Mouse (Mus musculus) liver, embryonic 12.5 days (tissue): ENCODE results near the gene Them7. TPM values are rescaled to one million over a fixed set of nuclear protein-coding genes. Genes with fewer than 3 reads are reported as not detected.
A peak's percentile ranks its signal among the peaks of the same experiment; 100 is the strongest.

Experiments used
- ATAC-seq: fragments of 200-750 bp; cut with Nextera tagmentation; 2 replicates; pipeline ENCODE4 v1.8.0; 2017; ENCODE audit warnings: moderate number of reproducible peaks, mild to moderate bottlenecking, moderate library complexity
- H3K27ac ChIP-seq: fragments of 300-500 bp; sonication (generic); 2 replicates; pipeline ENCODE4 v1.5.1; 2016; ENCODE audit warnings: mild to moderate bottlenecking
- H3K27me3 ChIP-seq: fragments of 300-500 bp; sonication (generic); replicated peaks from 2 replicates; pipeline ENCODE4 v1.6.1; 2016; ENCODE audit warnings: mild to moderate bottlenecking, moderate library complexity
- H3K36me3 ChIP-seq: fragments of 300-500 bp; sonication (generic); 2 replicates; pipeline ENCODE4 v1.6.1; 2016; ENCODE audit warnings: mild to moderate bottlenecking, moderate library complexity
- H3K4me1 ChIP-seq: fragments of 300-500 bp; sonication (generic); 2 replicates; pipeline ENCODE4 v1.6.1; 2016
- H3K4me2 ChIP-seq: fragments of 300-500 bp; sonication (generic); 2 replicates; pipeline ENCODE4 v1.6.1; 2016; ENCODE audit warnings: mild to moderate bottlenecking, moderate library complexity
- H3K4me3 ChIP-seq: fragments of 300-500 bp; sonication (generic); 2 replicates; pipeline ENCODE4 v1.5.1; 2016; ENCODE audit warnings: mild to moderate bottlenecking, moderate library complexity
- H3K9ac ChIP-seq: fragments of 300-500 bp; sonication (generic); 2 replicates; pipeline ENCODE4 v1.6.1; 2016; ENCODE audit warnings: mild to moderate bottlenecking, moderate library complexity
- H3K9me3 ChIP-seq: fragments of 300-500 bp; sonication (generic); replicated peaks from 2 replicates; pipeline ENCODE4 v1.6.1; 2016; ENCODE audit warnings: mild to moderate bottlenecking, moderate library complexity
- WGBS: fragments of 180-500 bp; shearing (Covaris S2); methylation state at CpG from one replicate; pipeline ENCODE4 v1.1.7; 2016; ENCODE audit not compliant: insufficient replicate concordance; 5-methylcytosine and 5-hydroxymethylcytosine counted together
- polyA plus RNA-seq: library from polyadenylated mRNA; unstranded; fragments of >200 nt; fragmentation: Nextera tagmentation; extraction: Ambion mirVana; gene quantifications from 2 replicates; pipeline ENCODE4 v1.2.1, GENCODE M21; 2016

Them7 gene
- polyA plus RNA-seq, result 0.49 and 1.1 TPM in 2 replicates

DNA sequence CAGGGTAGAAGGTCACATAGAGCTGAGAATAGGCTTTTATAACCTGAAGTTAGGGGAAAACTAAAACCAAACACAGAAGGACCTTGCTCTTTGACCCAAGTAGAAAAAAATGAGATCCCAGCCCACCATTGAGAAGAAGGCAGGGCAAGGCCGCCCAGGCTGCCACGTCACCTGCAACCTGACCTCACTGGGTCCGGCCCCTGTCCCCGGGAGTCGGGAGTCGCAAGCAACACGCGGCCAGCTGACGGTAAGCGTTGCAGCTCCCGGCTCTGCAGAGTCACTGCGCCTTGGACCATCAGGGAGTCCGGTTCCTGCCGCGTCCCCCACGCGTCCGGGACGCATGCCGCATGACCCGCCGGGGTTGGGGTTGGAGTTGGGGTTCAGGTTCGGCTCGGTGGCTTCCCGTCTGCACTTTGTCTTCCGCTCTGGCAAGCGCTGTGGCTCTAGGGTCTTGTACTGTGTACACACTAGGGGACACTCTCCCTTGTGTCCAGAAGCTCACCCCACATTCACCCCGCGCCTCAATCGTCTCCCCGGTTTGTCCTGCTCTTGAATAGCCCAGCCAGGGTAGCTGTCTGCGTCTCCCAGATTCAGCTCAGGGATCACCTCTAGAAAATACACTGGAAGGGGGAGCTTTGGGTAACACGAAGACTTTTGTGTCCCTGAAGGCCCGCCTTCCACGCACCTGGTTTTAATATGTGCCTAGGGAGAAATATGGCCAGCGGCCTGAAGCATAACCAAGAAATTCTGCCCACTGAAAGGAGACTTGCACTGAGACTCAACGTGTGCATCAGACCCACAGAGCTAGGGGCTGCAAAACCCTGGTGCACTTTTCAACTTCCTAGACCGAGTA is at the start of gene Them7:
Them7 (plus strand) TSS at position 187 of the 853 bp plus-strand sequence.
- H3K4me3 ChIP-seq, result peak within 1 kb of the TSS; percentile 42
- H3K9ac ChIP-seq, result no peak within 1 kb of the TSS
- peaks cover 42% of the 10 kb centered on the region for H3K27me3 ChIP-seq
- H3K36me3 ChIP-seq, result no peaks in the 10 kb centered on the region
- no peak within 1 kb of the TSS for H3K27ac ChIP-seq
- peak; percentile 75 for ATAC-seq
- no peaks in the 10 kb centered on the region for H3K9me3 ChIP-seq
- peak within 1 kb of the TSS; percentile 55 for H3K4me2 ChIP-seq
- WGBS, result 3% methylated on average over 38 of the region's 38 CpGs
- H3K4me1 ChIP-seq, result peaks cover 8% of the 10 kb centered on the region; the same call in 1 of the 2 replicates

DNA sequence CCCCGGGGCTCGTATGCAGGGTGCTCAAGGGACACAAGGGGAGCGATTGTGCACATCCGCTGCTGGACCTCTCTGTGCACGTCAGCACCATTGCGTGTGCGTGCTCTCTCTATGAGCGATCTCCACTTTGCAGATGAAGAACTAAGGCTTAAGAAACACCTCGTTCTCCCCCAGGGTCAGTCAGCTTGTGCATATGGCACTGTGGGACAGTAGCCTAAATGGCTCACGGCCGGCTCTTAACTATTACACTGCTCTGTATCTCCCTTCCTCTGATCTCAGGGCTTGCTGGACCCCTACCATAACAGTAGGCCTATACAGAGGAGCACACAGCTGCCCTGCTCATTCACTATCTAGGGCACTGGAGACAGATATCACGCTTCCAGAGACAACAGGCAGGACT is 45.2 kb upstream of the Them7 start:
- no peak overlapping the region for H3K9ac ChIP-seq
- H3K27me3 ChIP-seq, result no peaks in the 10 kb centered on the region
- H3K4me2 ChIP-seq, result no peak overlapping the region
- H3K27ac ChIP-seq, result no peak overlapping the region
- WGBS, result 74% methylated on average over 12 of the region's 12 CpGs
- no peaks in the 10 kb centered on the region for H3K9me3 ChIP-seq
- ATAC-seq, result no peak
- H3K4me3 ChIP-seq, result no peak overlapping the region
- H3K4me1 ChIP-seq, result no peaks in the 10 kb centered on the region
- H3K36me3 ChIP-seq, result no peaks in the 10 kb centered on the region

DNA sequence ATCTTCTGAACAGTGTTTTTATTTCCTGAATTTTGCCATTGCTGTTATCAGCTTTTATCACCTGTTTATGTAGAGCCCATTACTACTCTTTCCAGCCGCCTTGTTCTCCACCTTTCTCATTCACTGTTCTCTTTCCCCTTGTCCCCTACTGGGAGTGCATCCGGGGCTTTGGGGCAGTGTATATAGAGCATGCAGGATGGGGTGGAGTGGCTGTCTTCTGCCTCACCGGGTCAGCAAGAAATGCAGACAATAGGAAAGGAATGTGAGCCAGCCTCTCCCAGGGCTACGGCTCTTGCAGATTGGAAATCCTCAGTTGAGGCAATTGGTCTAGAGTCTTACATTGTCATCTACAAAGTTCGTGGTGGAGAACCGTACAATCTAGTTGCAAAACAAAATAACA is 41.6 kb upstream of the Them7 start:
- H3K4me1 ChIP-seq, result no peaks in the 10 kb centered on the region
- H3K27me3 ChIP-seq, result no peaks in the 10 kb centered on the region
- ATAC-seq, result no peak
- no peak overlapping the region for H3K9ac ChIP-seq
- no peak overlapping the region for H3K27ac ChIP-seq
- no peak overlapping the region for H3K4me3 ChIP-seq
- H3K9me3 ChIP-seq, result no peaks in the 10 kb centered on the region
- WGBS, result 40% methylated on average over 6 of the region's 6 CpGs
- no peaks in the 10 kb centered on the region for H3K36me3 ChIP-seq
- no peak overlapping the region for H3K4me2 ChIP-seq

DNA sequence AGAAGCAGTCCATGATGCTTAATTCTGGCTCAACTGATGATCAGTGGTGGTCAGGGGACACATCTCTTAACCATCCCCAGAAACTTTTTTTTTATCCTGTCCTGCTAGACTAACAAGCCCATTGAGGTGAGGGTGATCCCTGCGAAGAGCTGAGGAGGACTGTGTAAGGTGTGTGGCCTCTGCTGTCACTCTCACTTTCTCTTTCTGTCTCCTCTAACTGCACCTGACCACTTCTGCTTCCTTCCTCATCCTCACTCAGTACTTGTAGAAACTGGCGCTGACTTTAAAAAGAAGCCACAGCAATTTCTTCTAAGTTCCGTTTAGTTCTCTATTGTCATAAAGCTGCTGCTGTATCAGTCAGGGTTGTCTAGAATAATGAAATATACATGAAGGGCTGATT is 39.0 kb upstream of the Them7 start:
- H3K27ac ChIP-seq, result no peak overlapping the region
- H3K4me1 ChIP-seq, result no peaks in the 10 kb centered on the region
- H3K4me2 ChIP-seq, result no peak overlapping the region
- no peak for ATAC-seq
- H3K27me3 ChIP-seq, result no peaks in the 10 kb centered on the region
- H3K9ac ChIP-seq, result no peak overlapping the region
- H3K9me3 ChIP-seq, result no peaks in the 10 kb centered on the region
- no peaks in the 10 kb centered on the region for H3K36me3 ChIP-seq
- H3K4me3 ChIP-seq, result no peak overlapping the region
- 54% methylated on average over 3 of the region's 3 CpGs for WGBS

DNA sequence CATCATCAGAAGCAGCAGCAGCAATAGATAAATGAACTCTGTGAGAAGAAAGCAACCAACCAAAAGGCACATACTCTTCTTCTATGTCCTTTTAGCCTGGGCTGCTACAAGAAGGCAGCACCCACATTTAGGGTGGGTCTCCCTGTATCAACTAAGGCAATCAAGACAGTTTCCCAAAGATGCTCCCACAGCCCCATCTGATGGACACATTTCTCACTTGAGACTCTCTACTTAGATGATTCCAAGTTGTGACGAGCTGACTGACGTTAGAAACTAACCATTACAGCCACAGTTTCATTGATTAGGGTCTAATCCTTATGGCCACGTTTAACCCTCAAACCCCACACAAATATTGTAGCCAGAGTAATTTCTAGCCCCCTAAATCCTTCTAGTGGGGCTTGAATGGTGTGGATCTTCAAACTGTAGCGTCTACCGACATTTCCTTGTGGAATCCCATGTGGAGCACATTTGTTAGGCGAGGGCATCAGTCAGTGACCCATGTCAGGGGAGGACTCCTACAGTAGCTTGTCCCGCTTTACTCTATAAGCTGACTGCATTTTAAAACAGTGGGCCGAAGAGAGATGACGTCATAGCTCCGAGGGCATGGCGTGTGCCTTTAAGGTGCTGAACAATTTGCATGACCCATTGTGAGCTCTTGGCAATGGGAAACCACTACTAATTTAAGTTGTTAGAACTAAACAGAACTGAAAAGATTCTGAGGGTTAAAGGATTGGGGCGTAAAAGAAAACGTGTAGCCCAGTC is 38.2 kb upstream of the Them7 start:
- Histone ChIP-seq H3K4me1 (no peaks in the 10 kb centered on the region), H3K4me3 (no peak overlapping the region)
- WGBS, result 64% methylated on average over 13 of the region's 13 CpGs

DNA sequence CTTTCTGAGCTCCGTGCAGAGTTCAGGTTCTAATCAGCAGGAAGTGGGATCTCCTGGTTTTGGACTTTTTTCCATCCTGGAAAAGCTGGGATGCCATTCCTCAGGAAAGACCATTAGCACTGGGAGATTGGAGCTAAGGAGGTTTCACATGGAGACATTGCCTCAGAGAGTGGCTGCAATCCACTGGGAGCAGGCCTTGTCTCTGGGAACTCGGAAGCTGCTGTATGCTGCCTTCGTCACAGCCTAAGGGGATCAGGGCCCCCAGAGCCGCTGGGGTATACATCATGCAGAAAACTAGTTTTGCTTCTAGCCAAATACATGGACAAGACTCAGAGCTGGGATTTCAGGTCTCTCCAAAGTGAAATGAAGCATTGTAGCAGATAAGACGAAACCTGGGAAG is 37.5 kb upstream of the Them7 start:
- no peaks in the 10 kb centered on the region for H3K36me3 ChIP-seq
- 63% methylated on average over 5 of the region's 5 CpGs for WGBS
- H3K27ac ChIP-seq, result no peak overlapping the region
- H3K4me2 ChIP-seq, result no peak overlapping the region
- no peaks in the 10 kb centered on the region for H3K27me3 ChIP-seq
- H3K4me3 ChIP-seq, result no peak overlapping the region
- H3K9ac ChIP-seq, result no peak overlapping the region
- no peaks in the 10 kb centered on the region for H3K9me3 ChIP-seq
- no peaks in the 10 kb centered on the region for H3K4me1 ChIP-seq
- ATAC-seq, result no peak

More for the DNA sequence above, 38.2 kb upstream of the Them7 start:
- Histone ChIP-seq H3K27me3 (no peaks in the 10 kb centered on the region), H3K9me3 (no peaks in the 10 kb centered on the region), H3K27ac (no peak overlapping the region), H3K4me2 (no peak overlapping the region), H3K9ac (no peak overlapping the region), H3K36me3 (no peaks in the 10 kb centered on the region)
- ATAC-seq, result no peak

DNA sequence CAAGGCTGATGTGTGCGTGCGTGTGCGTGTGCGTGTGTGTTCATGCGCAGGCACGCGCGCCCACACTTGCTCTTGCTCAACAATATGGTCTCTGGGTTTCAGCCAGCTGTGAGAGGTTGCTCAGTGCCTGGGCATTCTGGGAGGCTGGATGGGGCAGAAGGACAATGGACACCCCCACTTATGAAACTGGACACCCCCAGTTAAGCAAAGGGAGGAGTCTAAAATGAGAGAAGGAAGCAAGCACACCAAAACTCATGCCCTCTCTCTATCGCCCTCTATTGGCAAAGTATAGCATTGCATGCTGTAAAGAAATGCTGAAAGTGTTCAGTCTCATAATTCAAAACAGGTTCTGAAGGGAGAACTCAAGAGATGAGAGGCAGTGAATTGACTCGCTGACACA is 35.9 kb upstream of the Them7 start:
- 74% methylated on average over 10 of the region's 10 CpGs for WGBS
- H3K27ac ChIP-seq, result no peak overlapping the region
- ATAC-seq, result no peak
- no peak overlapping the region for H3K4me2 ChIP-seq
- no peak overlapping the region for H3K9ac ChIP-seq
- no peaks in the 10 kb centered on the region for H3K9me3 ChIP-seq
- no peaks in the 10 kb centered on the region for H3K4me1 ChIP-seq
- H3K36me3 ChIP-seq, result no peaks in the 10 kb centered on the region
- no peaks in the 10 kb centered on the region for H3K27me3 ChIP-seq
- no peak overlapping the region for H3K4me3 ChIP-seq

DNA sequence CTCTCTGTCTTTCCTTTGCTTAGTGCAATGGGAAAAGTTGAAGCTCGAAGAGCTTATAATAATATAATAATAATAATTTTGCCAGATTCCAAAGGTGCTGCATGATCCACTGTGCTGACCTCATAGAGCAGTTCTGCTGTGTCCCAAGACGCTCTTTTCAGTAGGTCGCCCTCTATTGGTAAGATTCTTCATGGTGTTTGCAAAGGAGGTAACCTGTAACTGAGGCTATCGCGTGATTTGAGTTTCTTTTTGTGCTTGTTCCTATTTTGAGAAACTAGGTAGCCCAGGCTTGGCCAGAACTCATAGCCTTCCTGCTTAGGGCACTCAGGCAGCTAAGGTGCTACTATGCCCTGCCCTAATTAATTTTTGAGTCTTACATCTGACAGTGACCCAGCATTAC is 34.8 kb upstream of the Them7 start:
- no peaks in the 10 kb centered on the region for H3K9me3 ChIP-seq
- H3K4me2 ChIP-seq, result no peak overlapping the region
- WGBS, result 15% methylated on average over 5 of the region's 5 CpGs
- H3K27me3 ChIP-seq, result no peaks in the 10 kb centered on the region
- ATAC-seq, result no peak
- H3K36me3 ChIP-seq, result no peaks in the 10 kb centered on the region
- no peak overlapping the region for H3K9ac ChIP-seq
- no peak overlapping the region for H3K27ac ChIP-seq
- no peak overlapping the region for H3K4me3 ChIP-seq
- H3K4me1 ChIP-seq, result no peaks in the 10 kb centered on the region

DNA sequence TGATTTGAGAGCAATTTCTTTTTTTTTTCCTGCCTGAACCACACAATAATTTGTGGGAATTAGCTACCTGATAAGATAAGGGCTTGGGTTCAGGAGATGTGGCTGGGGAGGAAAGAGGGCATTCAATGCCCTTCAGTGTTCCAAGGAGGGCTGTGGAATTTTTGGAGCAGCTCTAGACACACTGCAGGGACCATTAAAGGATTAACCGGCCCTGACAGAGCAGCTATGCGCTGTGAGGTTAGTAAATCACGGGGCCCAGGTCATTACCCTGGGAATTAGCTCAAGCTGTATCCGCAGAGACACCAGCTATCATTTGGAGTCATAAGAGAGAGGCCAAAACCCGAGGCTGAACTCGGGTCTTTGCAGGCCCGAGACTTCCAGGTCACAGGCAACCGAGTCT is 24.0 kb upstream of the Them7 start:
- Histone ChIP-seq H3K27me3 (no peaks in the 10 kb centered on the region), H3K27ac (no peak overlapping the region), H3K36me3 (no peaks in the 10 kb centered on the region), H3K9me3 (no peaks in the 10 kb centered on the region), H3K9ac (no peak overlapping the region), H3K4me3 (no peak overlapping the region), H3K4me2 (no peak overlapping the region), H3K4me1 (no peaks in the 10 kb centered on the region)
- ATAC-seq, result no peak
- 37% methylated on average over 8 of the region's 8 CpGs for WGBS

DNA sequence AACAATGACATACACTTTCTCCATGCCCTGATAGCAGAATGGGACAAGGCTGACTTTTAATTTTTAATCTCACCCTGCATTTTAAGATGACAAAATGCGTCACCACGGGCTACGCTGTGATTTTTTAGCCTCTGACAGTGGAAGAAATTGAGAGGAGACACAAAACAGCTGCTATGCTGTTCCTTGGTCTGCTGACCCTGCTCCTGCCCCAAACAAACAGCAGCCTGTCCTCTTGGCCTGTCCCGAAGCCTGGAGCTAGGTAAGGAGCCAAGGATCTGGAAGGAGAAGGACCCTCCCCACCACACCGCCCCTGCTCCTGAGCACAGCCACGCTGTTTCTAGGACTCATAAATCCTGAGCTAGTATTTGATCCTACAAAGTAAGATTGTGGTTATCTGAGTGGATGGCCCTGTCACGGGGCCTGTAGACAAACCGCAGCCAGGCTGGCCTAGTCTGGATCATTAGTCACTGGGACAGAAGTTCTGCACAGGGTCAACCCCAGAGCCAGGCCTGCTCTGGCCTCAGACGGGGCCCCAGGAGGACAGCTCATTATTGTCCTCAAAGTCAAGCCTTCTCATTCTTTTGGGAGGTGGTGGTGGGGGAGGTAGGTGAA is 17.5 kb upstream of the Them7 start:
- H3K36me3 ChIP-seq, result no peaks in the 10 kb centered on the region
- no peak overlapping the region for H3K9ac ChIP-seq
- no peak overlapping the region for H3K4me3 ChIP-seq
- no peak overlapping the region for H3K4me2 ChIP-seq
- no peaks in the 10 kb centered on the region for H3K9me3 ChIP-seq
- 64% methylated on average over 9 of the region's 9 CpGs for WGBS
- H3K27me3 ChIP-seq, result no peaks in the 10 kb centered on the region
- no peak overlapping the region for H3K27ac ChIP-seq
- no peaks in the 10 kb centered on the region for H3K4me1 ChIP-seq
- no peak for ATAC-seq

DNA sequence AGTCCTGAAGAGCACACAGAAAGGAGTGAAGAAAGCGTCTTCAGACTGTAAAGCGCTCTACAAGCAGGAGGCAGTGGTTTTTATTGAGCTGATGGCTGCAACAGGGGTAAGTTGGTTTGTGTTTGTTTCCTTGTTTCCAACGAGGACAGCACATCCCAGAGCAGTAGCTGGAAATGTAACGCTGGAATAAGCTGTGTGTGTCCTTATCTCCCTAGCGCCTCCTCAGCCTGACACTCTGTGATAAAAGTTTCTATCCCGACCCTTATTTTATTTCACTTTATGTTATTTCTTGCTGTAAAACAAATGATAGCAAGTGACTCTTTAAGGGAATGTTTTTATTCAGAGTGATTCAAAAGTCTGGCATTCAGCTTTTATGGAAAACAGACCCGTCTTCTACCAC is 11.3 kb upstream of the Them7 start:
- Histone ChIP-seq H3K4me1 (no peaks in the 10 kb centered on the region), H3K36me3 (no peaks in the 10 kb centered on the region), H3K9ac (no peak overlapping the region), H3K9me3 (no peaks in the 10 kb centered on the region), H3K4me3 (no peak overlapping the region), H3K27me3 (no peaks in the 10 kb centered on the region), H3K27ac (no peak overlapping the region), H3K4me2 (no peak overlapping the region)
- no peak for ATAC-seq
- WGBS, result 36% methylated on average over 7 of the region's 7 CpGs

DNA sequence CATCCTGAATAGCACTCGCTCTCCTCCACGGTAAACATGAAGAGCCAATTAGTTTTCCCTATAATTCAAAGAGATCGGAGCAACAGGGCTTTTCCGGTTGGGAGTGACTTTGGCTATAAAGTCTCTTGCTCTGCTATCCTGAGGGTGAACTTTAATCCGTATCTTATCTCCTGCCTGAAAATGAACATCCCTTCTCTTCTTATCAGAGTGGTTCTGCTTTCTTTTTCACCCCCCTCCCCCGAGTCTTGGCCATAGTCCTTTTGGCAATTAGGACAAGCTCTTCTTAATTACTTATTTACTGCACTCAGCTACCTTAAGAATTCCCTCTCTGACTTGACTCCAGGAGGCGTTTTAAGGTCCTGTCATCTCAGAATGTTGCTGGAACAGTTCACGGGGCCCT is 8.2 kb upstream of the Them7 start:
- H3K9ac ChIP-seq, result no peak overlapping the region
- no peak overlapping the region for H3K27ac ChIP-seq
- H3K27me3 ChIP-seq, result no peaks in the 10 kb centered on the region
- no peaks in the 10 kb centered on the region for H3K36me3 ChIP-seq
- H3K4me3 ChIP-seq, result no peak overlapping the region
- no peak for ATAC-seq
- 31% methylated on average over 8 of the region's 8 CpGs for WGBS
- no peaks in the 10 kb centered on the region for H3K4me1 ChIP-seq
- no peak overlapping the region for H3K4me2 ChIP-seq
- H3K9me3 ChIP-seq, result no peaks in the 10 kb centered on the region
